Mouse (Mus musculus): ENCODE results near the gene Schip1.

- TF ChIP-seq CTCF (IDR thresholded peaks at IDR 0.05; ENCODE audit: low read depth) (no peak), EP300 (IDR thresholded peaks at IDR 0.05; ENCODE audit: low read depth) (no peak)
Measured at GRCm38 (mm10) chr3:68203934-68204467, 139.4 kb downstream of the Schip1 start.
